Mouse (Mus musculus): ENCODE measurements around the gene Spata17. TPM values are rescaled to one million over a fixed set of nuclear protein-coding genes. Genes with fewer than 3 reads are reported as not detected.

Gene Spata17
- polyA plus RNA-seq, 1 experiment from 2014 or later: 2.0 TPM

DNA sequence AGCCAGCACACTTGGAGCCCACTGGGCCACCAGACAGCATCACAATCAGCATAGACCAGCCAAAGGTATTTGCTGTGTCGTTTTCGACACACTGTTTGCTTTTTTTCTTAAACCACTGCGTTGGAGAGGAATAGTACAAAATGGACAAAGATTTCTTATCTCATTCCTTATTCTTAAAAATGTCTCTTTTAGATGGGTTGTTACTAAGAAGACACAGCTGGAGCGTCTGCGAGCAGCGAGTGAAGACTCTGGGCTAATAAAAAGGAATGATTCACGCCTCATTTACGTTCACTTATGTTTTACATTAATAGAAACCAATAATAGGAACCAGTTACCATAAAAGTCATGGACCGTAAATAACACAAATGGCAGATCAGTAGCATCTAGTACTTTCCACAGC lies 101.5 kb downstream of the Spata17 start:
- no peaks in the 10 kb centered on the region for H3K9me3 ChIP-seq (replicated peaks)
- H3K4me2 ChIP-seq (replicated peaks): no peak overlapping the region
- H3K27me3 ChIP-seq: no peaks in the 10 kb centered on the region
- ATAC-seq (ENCODE audit: low FRiP score): no peak
- no peak overlapping the region for H3K9ac ChIP-seq
- H3K4me3 ChIP-seq: no peak overlapping the region
- no peaks in the 10 kb centered on the region for H3K36me3 ChIP-seq
- H3K27ac ChIP-seq: no peak overlapping the region
- WGBS: 78% methylated on average over 9 of the region's 9 CpGs
- no peaks in the 10 kb centered on the region for H3K4me1 ChIP-seq

DNA sequence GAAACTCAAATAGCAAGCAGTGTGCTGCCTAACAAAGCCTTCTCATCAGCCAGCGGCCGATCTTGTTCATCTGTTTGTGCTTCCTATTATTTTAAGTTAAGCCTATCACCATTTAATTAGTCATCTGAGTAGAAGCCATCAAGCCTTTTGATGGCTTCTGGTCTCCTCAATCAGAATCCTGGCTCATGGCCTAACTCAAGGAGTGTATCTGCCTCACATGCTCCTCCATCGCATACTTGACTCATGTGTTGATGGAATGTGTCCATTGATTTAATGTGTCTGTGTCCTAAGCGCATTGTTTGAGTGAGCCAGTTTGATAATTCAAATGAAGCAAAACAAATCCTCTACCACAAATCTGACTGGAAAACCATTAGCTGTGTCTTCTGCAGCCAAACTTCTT lies 113.1 kb downstream of the Spata17 start:
- WGBS: 86% methylated on average over 4 of the region's 4 CpGs
- H3K4me2 ChIP-seq (replicated peaks): no peak overlapping the region
- H3K4me3 ChIP-seq: no peak overlapping the region
- no peaks in the 10 kb centered on the region for H3K36me3 ChIP-seq
- H3K27ac ChIP-seq: no peak overlapping the region
- no peak for ATAC-seq (ENCODE audit: low FRiP score)
- no peaks in the 10 kb centered on the region for H3K4me1 ChIP-seq
- H3K9ac ChIP-seq: no peak overlapping the region
- no peaks in the 10 kb centered on the region for H3K9me3 ChIP-seq (replicated peaks)
- H3K27me3 ChIP-seq: no peaks in the 10 kb centered on the region

DNA sequence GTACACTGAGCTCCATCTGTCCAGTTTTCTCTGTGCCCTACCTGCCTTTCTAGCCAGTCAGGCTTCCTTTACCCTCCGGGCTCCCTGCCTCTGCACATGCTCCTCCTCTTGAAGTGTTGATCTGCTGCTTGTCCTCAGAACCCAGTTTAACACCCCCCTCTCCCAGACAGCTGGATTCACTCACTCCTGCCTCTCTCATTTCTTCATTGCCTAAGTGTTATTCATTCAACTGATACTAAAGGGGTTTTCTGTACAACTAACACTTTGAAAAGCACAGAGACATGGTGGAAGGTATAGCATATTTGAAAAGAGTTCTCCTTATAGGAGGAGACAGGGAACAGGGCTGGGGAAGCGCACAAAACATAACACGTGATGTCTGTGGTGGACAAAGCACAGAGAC lies 114.1 kb downstream of the Spata17 start:
- ATAC-seq (ENCODE audit: low FRiP score): no peak
- H3K27me3 ChIP-seq: no peaks in the 10 kb centered on the region
- 79% methylated on average over 3 of the region's 3 CpGs for WGBS

DNA sequence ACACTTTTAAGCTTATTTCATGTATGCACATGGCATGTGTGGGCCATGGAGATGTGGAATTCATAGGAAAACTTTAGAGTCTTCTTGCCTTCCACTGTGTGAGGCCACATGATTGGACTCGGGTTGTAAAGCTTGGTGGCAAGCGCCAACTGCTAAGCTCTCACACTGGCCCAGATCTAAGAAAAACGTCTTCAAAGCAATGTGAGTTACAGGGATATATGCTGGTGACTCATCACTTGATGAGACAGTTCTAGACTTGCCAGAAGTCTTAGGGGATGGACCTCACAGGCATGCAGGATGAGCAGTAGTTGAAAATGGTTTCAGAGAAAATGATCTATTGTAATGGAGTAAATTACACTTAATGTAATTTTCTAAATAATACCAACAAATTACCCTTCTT lies 114.6 kb downstream of the Spata17 start:
- 77% methylated on average over 3 of the region's 3 CpGs for WGBS
- no peak overlapping the region for H3K27ac ChIP-seq
- no peak overlapping the region for H3K4me2 ChIP-seq (replicated peaks)
- no peak for ATAC-seq (ENCODE audit: low FRiP score)
- no peaks in the 10 kb centered on the region for H3K27me3 ChIP-seq
- no peaks in the 10 kb centered on the region for H3K4me1 ChIP-seq
- H3K4me3 ChIP-seq: no peak overlapping the region
- no peaks in the 10 kb centered on the region for H3K36me3 ChIP-seq
- no peaks in the 10 kb centered on the region for H3K9me3 ChIP-seq (replicated peaks)
- H3K9ac ChIP-seq: no peak overlapping the region

More for the DNA sequence above, 114.1 kb downstream of the Spata17 start:
- Histone ChIP-seq H3K4me1 (no peaks in the 10 kb centered on the region), H3K4me2 (replicated peaks) (no peak overlapping the region), H3K4me3 (no peak overlapping the region), H3K36me3 (no peaks in the 10 kb centered on the region), H3K9me3 (replicated peaks) (no peaks in the 10 kb centered on the region), H3K9ac (no peak overlapping the region), H3K27ac (no peak overlapping the region)

DNA sequence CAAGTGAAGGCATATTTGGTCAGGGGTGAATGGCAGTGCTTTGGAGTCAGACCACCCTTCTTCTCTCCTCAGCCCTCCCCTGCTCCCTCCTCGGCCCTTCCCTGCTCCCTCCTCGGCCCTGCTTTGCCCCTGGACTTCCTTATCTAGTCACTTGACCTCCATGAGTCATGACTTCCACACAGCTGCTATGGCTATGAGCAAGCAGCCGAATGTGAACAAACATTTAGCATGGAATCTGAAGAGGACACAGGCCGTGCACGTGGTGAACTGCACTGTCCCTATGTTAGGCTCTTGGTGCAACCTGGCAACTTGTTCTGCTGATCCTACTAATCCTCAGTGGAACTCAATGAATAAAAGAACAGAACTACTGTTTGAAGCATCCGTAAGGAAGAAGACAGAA lies 117.0 kb downstream of the Spata17 start:
- Histone ChIP-seq H3K9ac (no peak overlapping the region), H3K36me3 (no peaks in the 10 kb centered on the region), H3K4me2 (replicated peaks) (no peak overlapping the region), H3K27me3 (no peaks in the 10 kb centered on the region), H3K4me1 (no peaks in the 10 kb centered on the region), H3K27ac (no peak overlapping the region), H3K9me3 (replicated peaks) (no peaks in the 10 kb centered on the region), H3K4me3 (no peak overlapping the region)
- 80% methylated on average over 6 of the region's 6 CpGs for WGBS
- no peak for ATAC-seq (ENCODE audit: low FRiP score)

DNA sequence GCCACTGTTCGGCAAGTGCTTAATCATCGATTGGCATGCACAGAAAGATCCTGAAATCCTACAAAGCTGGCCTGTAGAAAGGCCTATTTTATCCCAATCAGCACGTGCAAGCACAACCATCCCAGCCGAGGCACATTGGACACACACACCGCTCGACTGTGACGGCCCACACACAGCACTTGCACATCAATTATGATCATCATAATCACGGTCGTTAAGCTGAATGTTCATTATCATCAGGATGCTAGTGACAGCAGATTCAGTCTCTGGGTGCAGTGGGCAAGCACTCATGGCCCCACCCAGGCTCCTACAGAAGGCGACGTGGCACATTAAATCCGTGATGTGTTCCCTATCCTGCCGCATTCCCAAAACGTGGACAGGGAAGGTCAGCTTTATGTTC lies 122.7 kb downstream of the Spata17 start:
- no peak overlapping the region for H3K9ac ChIP-seq
- H3K27me3 ChIP-seq: no peaks in the 10 kb centered on the region
- no peaks in the 10 kb centered on the region for H3K4me1 ChIP-seq
- H3K4me2 ChIP-seq (replicated peaks): no peak overlapping the region
- H3K27ac ChIP-seq: no peak overlapping the region
- H3K4me3 ChIP-seq: no peak overlapping the region
- H3K9me3 ChIP-seq (replicated peaks): no peaks in the 10 kb centered on the region
- WGBS: 76% methylated on average over 14 of the region's 14 CpGs
- ATAC-seq (ENCODE audit: low FRiP score): no peak
- H3K36me3 ChIP-seq: no peaks in the 10 kb centered on the region

DNA sequence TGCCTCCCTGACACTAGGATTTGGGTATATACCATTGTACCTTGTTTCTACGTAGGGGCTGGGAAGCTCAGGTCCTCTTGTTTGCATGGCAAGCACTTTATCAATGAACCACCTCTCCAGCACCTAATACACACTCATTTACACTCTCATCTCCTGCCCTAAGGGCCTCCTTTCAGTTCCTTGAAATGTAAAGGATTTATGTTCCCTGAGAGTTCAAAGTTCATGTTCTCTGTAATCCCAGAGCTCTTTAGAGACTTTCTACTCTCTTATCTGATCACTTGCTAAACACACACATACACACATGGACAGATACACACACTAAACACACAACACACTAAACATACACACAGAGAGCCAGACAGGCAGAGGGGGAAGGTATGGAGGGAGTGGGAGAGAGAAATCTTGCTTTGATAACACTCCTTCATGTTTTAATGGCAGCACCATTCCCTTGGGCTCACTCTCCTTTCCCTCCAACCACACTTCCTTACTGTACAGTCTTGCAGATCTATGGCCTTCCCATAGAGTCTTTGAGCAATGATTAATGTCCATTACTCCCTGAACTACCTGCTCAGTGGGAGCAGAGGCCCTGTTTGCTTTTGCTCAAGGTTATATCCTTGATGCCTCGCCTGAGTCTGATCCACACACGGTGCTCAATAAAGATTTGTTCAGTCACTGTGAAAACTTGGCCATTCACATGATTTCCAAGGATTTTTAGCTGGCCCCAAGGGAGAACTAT lies 126.4 kb downstream of the Spata17 start:
- WGBS: 89% methylated on average over 3 of the region's 3 CpGs

DNA sequence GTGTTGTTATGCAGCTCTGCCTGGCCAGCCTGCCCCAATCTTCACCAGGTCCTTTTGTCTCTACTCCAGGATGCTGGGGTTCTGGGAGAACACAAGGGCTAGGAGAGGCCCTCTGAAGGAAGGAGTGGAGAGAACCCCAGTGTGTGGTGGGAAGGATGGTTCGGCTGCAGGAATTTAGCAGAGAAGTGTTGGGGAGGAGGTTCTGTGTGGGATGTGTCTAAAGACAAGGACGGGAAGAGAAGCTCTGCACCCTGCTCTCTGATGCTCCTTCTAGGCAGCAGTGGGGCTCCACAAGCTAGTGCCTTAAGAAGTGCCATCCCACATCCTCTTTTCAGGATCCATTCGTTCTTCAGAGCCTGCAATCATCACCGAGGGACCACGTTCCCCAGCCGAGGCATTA lies 129.2 kb downstream of the Spata17 start:
- Histone ChIP-seq H3K4me2 (replicated peaks) (no peak overlapping the region), H3K4me3 (no peak overlapping the region), H3K36me3 (no peaks in the 10 kb centered on the region), H3K27me3 (no peaks in the 10 kb centered on the region), H3K9me3 (replicated peaks) (no peaks in the 10 kb centered on the region), H3K27ac (no peak overlapping the region), H3K4me1 (no peaks in the 10 kb centered on the region), H3K9ac (no peak overlapping the region)
- WGBS: 75% methylated on average over 6 of the region's 6 CpGs
- ATAC-seq (ENCODE audit: low FRiP score): no peak

More for the DNA sequence above, 126.4 kb downstream of the Spata17 start:
- Histone ChIP-seq H3K36me3 (no peaks in the 10 kb centered on the region), H3K9me3 (replicated peaks) (no peaks in the 10 kb centered on the region), H3K9ac (no peak overlapping the region), H3K4me2 (replicated peaks) (no peak overlapping the region), H3K27me3 (no peaks in the 10 kb centered on the region), H3K4me3 (no peak overlapping the region), H3K4me1 (no peaks in the 10 kb centered on the region), H3K27ac (no peak overlapping the region)
- no peak for ATAC-seq (ENCODE audit: low FRiP score)

DNA sequence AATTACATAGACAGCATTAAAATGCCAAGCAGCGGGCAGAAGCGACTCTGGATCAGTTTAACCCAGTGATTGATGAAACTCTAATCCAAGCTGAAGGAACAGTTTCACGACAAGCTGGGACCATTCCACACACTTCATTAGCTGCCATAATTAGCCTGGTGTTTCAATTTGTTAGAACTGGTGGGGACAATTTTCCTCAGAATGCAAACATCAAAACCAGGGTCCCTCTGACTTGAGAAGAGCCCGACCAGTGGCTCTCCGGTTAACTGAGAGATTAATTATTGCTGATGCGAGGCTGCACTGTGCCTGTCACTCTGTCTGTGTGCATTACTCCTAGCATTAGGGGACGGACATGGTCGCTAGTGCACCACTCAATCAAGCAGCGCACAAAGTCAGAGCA lies 137.9 kb downstream of the Spata17 start:
- peaks cover 8% of the 10 kb centered on the region; the same call in 1 of the 2 replicates for H3K4me1 ChIP-seq
- H3K27me3 ChIP-seq: 0 out of 2 replicates have a peak, but pooled peaks cover 4% of the 10 kb centered on the region
- peak overlapping the region; percentile 48; the same call in 1 of the 2 replicates for H3K27ac ChIP-seq
- no peak overlapping the region for H3K4me3 ChIP-seq
- H3K9me3 ChIP-seq (replicated peaks): no peaks in the 10 kb centered on the region
- peak; percentile 85 for ATAC-seq (ENCODE audit: low FRiP score)
- H3K9ac ChIP-seq: no peak overlapping the region
- no peaks in the 10 kb centered on the region for H3K36me3 ChIP-seq
- WGBS: 37% methylated on average over 9 of the region's 9 CpGs
- H3K4me2 ChIP-seq (replicated peaks): no peak overlapping the region

DNA sequence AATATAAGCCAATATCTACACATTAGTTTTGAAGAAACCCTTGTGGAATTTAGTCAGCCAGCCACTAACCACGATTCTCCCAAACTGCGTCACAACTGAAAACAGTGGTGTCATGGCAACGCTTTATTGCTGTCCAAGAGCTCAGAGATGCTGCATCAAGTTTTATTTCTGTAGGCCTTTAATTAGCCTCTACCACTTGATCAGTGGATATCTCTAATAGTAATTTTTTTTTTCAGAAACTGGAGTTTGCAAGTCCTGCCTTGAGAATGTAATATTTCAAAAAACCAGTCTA lies 138.3 kb downstream of the Spata17 start:
- Histone ChIP-seq H3K9ac (no peak overlapping the region), H3K4me2 (replicated peaks) (no peak overlapping the region), H3K36me3 (no peaks in the 10 kb centered on the region), H3K4me3 (no peak overlapping the region), H3K4me1 (peaks cover 8% of the 10 kb centered on the region; the same call in 1 of the 2 replicates), H3K27ac (peak overlapping the region; percentile 45; the same call in 1 of the 2 replicates), H3K9me3 (replicated peaks) (no peaks in the 10 kb centered on the region), H3K27me3 (0 out of 2 replicates have a peak, but pooled peaks cover 4% of the 10 kb centered on the region)
- ATAC-seq (ENCODE audit: low FRiP score): peak; percentile 60; the same call in 1 of the 2 replicates
- WGBS: 48% methylated on average over 3 of the region's 3 CpGs

DNA sequence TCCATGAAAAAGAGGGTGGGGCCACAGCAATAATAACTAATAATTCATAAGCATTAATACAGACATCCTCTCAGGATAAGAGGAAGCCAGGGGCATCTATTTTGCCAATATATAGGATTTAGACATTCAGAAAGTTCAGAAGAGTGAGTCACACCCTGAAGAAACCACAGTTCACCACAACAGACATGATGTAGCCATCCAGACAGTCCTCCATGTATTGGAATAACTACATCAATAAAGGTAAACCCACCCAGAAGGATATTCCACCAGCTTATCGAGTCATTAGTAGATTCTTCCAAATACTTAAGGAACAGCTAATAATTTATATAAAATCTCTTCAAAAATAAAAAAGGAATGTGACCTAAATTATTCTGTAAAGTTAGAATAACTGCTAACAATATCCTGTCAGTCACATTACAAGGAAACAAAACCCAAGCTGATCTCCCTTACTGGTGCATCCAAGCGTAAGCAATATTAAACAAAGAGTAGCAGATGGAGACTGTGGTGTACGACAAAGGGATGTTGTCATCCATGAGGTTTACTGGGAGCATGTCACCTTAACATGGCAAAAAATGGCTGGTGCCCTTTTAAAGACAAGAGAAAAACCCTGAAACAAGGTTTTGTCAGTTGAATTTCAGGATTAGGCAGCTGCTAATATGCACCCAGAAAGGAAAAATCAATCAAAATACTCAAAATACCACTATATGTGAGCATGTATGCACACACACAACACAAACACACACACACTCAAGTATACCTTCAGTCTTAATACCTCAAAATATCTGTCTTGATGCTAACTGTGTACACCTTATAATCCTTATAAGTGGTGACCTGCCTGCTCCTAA lies 138.8 kb downstream of the Spata17 start:
- WGBS: 43% methylated on average over 3 of the region's 3 CpGs
- peak; percentile 87 for ATAC-seq (ENCODE audit: low FRiP score)

DNA sequence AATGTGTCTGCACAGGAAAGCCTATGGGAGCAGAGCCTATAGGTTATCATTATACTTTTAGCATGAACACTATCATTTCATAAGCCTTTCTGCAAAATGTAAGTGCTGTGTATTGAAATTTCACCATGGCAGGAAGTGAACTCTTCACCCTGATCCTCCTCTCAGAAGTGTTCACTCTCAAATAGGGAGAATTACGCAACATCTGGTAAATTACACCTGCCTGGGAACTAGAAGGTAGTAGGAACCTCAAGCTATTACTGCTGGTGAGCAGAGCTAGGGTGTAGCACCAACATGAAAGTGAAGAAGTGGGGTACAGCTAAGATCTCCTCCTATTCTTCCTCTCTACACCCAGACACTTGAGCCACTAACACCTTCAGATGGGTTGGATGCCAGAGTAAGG lies 155.4 kb downstream of the Spata17 start:
- no peak overlapping the region for H3K4me3 ChIP-seq
- 97% methylated on average over 1 of the region's 1 CpGs for WGBS
- H3K36me3 ChIP-seq: no peaks in the 10 kb centered on the region
- H3K27ac ChIP-seq: no peak overlapping the region
- ATAC-seq (ENCODE audit: low FRiP score): no peak
- H3K4me2 ChIP-seq (replicated peaks): no peak overlapping the region
- no peaks in the 10 kb centered on the region for H3K27me3 ChIP-seq
- H3K4me1 ChIP-seq: no peaks in the 10 kb centered on the region
- no peaks in the 10 kb centered on the region for H3K9me3 ChIP-seq (replicated peaks)
- no peak overlapping the region for H3K9ac ChIP-seq

More for the DNA sequence above, 138.8 kb downstream of the Spata17 start:
- Histone ChIP-seq H3K4me1 (peaks cover 8% of the 10 kb centered on the region; the same call in 1 of the 2 replicates), H3K9me3 (replicated peaks) (no peaks in the 10 kb centered on the region), H3K9ac (no peak overlapping the region), H3K4me2 (replicated peaks) (no peak overlapping the region), H3K4me3 (no peak overlapping the region), H3K27me3 (0 out of 2 replicates have a peak, but pooled peaks cover 4% of the 10 kb centered on the region), H3K36me3 (no peaks in the 10 kb centered on the region), H3K27ac (peak overlapping the region; percentile 45; the same call in 1 of the 2 replicates)

All from hindbrain, embryonic 12.5 days (tissue).